Mouse (Mus musculus) CD4-positive, CD25-positive, alpha-beta regulatory T cell, adult 2 months (primary cell): ENCODE data around the gene Rnf40.

ENCODE experiments used
- DNase-seq: peaks from one replicate; pipeline ENCODE4 v3.0.0-alpha.2; 2012; ENCODE audit warnings: low read depth, low spot score

Rnf40 gene

DNA sequence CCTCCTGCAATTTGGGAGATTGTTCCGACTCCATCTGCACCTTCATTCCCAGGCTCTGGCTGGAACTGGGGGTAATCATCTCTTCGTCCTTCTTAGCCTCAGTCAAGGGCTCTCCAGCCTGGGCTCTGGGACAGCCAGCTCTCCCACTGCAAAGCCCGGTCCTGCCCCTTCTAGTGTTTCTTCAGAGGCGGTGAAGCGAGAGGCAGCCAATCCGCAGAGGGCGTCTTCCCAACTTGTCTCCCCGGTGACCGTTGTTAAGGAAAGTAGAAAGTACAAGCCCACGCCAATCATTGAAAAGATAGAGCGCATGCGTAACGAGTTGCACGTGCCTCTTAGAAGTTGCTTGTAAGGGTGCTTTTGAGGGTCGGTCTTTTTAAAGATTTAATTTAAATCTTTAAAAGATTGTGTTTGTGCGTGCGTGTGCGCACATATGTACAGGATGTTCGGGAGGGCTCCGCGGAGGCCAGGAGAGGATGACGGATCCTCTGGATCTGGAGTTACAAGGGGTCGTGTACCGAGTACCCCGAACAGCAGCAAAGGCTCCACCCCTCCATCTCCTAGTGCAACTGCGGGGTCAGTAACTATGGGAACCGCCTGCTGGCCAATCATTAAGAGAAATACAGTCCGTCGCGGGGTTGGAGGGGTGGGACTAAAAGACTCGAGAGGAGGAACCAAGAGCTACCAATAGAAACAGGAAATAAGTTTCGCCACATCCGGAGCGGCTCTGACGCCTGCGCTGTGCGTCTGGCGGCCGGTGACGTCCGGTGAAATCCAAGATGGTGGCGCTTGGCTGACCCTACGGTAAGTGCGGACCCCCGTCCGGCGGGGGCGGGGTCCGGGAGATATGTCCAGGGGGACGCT, at the start of gene Rnf40, which contains the start of gene Ccdc189:
Rnf40 (plus strand) TSS at position 757 of the 861 bp plus-strand sequence.
Ccdc189 (minus strand) TSS at position 585 of the 861 bp plus-strand sequence.
- DNase-seq = peak; percentile 94

- DNase-seq = no peak
These were observed 46.9 kb upstream of the Rnf40 start for GRCm38 (mm10) chr7:127541671-127542070.

GRCm38 (mm10) chr7:127549116-127549835, 39.3 kb upstream of the Rnf40 start:
- DNase-seq = no peak

DNA sequence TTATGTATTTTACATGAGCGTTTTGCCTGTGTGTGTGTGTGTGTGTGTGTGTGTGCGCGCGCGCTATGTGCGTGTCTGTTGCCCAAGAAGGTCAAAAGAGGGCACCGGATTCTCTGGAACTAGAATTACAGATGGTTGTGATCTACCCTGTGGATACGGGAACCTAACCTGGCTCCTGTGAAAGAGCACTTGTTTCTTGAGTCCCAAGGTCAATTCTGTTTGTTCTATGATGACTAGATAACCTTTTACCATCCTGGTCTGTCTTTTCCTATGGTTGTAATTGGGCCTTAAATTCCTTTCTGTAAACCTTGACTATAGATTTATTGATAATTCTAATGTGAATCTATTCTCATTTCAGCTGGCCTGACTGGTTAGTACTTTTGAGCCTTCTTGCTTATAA, 37.0 kb upstream of the Rnf40 start:
- DNase-seq = no peak

DNA sequence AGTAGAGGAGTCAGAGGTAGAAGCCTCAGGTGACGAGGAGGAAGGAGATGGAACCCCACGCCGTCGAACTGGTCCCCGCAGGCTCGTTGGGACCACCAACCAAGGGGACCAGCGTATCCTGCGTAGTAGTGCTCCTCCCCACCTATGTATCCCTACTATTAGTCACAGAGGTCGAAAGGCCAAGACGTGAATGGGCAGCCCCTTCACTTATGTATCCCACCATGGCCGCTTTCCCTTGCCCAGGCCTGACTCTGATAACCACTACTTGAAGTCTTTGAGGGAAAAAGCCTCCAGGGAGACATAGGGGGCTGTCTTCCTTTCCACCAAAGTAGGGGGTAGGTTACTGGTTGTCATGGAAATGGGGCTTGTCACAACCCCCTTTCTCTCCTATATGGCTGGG, 28.0 kb upstream of the Rnf40 start:
- DNase-seq = no peak

GRCm38 (mm10) chr7:127561340-127561858, 27.2 kb upstream of the Rnf40 start, which contains the start of gene Tmem265:
Tmem265 (plus strand) TSS chr7:127561390.
- no peak for DNase-seq

GRCm38 (mm10) chr7:127564381-127565150, 24.0 kb upstream of the Rnf40 start:
- no peak for DNase-seq

DNA sequence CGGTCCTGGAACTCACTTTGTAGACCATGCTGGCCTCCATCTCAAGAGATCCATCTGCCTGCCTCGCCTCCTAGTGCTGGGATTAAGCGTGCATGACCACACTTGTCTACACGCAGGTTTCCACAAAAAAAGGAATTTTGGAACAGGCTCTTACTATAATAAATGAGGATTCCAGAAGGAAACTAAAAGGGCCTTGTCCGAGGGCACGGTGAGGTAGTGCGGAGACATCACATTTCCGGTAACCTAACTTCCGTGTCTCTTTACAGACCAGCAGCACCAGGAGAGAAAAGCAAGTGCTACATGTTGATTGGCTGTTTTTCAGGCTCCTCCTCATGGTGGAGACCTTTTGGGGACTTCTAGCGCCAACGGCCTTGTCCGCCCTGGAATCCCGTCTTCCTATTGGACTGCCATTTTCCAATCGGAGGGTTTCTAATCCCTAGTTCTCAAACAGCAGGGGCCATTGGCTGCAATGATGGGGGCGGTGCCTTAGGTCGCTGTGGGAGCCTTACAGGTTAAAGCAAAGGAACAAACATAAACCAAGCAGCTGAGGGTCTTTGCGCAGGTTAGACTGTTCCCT, 15.6 kb upstream of the Rnf40 start, which contains the start of gene Phkg2:
Phkg2 (plus strand) TSS at position 446 of the 577 bp plus-strand sequence.
- DNase-seq = peak; percentile 96

DNA sequence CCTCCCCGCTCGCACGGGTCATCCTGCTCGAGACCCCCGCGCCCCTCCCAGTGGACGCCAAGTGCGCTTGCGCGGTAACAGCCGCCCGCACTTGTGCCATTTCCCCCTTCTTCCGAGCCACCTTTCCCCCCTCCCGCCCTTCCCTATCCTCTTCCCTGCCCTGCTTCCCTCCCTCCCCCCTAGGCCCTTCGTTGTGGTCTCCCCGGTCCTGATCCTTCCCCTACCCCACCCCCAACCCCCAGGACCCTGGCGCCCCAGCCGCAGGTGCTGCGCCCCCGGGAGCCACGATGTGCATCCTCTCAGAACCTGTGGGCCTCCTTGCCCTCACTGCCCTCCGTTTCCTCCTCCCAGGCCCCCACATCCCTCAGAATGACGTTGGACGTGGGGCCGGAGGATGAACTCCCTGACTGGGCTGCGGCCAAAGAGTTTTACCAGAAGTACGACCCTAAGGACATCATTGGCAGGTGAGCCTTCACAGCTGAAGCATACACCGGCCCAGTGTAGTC, 15.0 kb upstream of the Rnf40 start:
- no peak for DNase-seq

- DNase-seq = peak; percentile 21
These were observed 14.5 kb upstream of the Rnf40 start for GRCm38 (mm10) chr7:127574115-127574514.

DNA sequence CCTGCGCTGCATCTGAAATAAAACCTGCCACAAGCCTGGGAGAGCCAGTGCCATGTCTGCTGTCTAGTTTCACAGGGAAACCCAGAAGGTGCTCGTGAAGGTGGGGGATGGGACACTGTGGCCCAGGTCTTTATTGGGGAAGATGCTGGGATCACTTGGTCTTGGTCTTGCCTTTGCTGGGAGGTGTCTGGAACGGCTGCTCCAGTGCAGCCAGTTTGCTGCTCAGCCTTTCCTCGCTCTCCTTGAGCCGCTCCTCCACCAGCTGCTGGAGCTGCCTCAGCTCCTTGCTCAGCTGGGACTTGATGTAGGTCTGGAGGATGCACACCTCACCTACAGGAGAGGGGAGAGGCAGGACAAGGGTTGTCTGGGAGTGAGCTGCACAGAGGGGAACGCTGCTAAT, 5.3 kb upstream of the Rnf40 start:
- no peak for DNase-seq

- DNase-seq = no peak
These were observed 3.5 kb upstream of the Rnf40 start for GRCm38 (mm10) chr7:127585031-127585430.

- DNase-seq = no peak
These were observed 2.4 kb upstream of the Rnf40 start for GRCm38 (mm10) chr7:127586149-127586548.

GRCm38 (mm10) chr7:127587196-127587595, 1.4 kb upstream of the Rnf40 start:
- no peak for DNase-seq

DNA sequence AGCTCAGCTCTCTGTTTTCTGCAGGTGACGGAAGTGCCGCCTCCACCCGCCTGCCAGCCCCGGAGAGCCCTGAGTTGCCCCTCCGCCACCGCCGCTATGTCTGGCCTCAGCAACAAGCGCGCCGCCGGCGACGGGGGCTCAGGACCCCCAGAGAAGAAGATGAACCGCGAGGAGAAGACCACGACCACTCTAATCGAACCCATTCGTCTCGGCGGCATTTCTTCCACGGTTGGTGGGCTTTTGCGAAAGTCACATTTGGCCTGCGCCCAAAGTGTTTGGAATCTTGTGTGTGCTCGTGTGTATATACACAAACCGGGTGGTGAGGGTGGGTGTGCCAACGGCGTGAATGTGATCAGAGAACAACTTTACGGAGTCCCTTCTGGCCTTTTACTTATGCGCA, 334 bp downstream of the Rnf40 start:
- no peak for DNase-seq

- DNase-seq = no peak
These were observed 1.1 kb downstream of the Rnf40 start for GRCm38 (mm10) chr7:127589637-127590036.

GRCm38 (mm10) chr7:127591108-127591507, 2.5 kb downstream of the Rnf40 start:
- DNase-seq = no peak

DNA sequence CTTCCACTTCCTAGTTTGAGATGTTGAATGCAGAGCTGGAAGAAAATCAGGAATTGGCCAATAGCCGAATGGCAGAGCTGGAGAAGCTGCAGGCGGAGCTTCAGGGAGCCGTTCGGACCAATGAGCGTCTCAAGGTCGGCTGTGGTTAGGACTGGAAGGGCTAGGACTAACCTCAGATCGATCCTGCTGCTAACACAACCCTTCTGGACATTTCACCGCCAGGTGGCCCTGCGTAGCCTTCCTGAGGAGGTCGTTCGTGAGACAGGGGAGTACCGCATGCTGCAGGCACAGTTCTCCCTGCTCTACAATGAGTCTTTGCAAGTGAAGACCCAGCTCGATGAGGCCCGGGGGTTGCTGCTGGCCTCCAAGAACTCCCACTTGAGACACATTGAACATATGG, 4.0 kb downstream of the Rnf40 start:
- DNase-seq = no peak

DNA sequence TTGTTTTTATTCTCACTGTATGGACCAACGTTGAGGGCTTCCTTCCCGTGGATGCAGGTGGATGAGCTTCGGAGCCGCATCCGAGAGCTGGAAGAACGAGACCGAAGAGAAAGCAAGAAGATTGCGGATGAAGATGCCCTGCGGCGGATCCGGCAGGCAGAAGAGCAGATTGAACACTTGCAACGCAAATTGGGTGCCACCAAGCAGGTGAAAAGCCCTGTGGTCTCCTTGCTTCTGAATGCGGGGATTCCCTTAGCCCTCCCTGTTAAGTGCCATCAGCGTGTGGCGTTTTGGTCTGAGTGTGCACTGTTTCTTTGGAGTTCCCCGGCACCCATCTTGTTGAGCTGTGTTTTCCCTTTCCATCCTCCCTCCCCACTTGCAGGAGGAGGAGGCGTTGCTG, 8.2 kb downstream of the Rnf40 start:
- DNase-seq = no peak

DNA sequence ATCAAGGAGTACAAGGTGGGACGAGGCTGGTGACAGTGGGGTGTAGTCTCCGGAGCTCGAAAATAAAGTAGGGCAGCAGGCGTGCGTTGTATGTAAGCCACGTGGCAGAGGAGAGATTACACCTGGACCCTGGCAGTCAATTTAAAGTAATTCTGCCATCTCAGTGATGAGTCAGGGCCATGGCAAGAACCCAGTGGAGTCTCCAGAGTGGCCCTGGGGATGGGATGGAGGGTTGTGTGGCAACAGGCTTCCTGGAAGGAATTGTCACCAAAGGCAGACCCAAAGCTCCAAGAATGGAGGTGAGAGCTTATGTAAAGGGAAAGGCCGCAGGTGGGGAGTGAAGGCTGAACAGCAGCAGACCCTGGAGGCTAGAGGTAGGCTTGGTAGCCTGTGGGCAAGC, 12.0 kb downstream of the Rnf40 start:
- no peak for DNase-seq

DNA sequence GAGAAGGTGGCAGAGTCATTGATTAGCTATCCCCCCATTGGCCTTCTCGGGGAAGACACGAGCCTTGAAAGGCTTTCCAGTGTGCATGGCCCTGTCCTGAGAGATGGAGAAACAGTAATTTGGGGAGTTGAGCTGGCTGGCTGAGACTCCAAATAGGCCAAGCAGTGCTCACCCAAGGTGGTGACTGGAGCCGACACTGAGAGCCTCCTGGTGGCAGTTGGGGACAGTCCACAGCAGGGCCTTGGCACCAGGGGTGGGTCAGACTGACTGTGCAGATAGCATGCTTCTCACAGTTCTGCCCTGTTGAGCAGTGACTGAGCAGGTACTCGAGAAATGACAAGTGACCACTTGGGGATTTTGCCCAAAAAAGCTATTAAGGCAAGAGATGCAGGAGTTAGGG, 13.2 kb downstream of the Rnf40 start:
- DNase-seq = no peak
